Mouse (Mus musculus): ENCODE measurements around the gene Sept8. TPM values are rescaled to one million over a fixed set of nuclear protein-coding genes. Genes with fewer than 3 reads are reported as not detected.

Gene Sept8
- polyA plus RNA-seq, 1 experiment from 2014 or later, result 22.5 TPM

GRCm38 (mm10) chr11:53525461-53525860 lies 6.4 kb downstream of the Sept8 start:
- Histone ChIP-seq H3K4me2 (ENCODE audit: low read depth, severe bottlenecking) (no peak overlapping the region), H3K4me3 (ENCODE audit: low read depth, low read length) (no peak overlapping the region), H3K4me1 (ENCODE audit: control insufficient read depth, insufficient read depth, low read length) (peaks cover 21% of the 10 kb centered on the region), H3K9me3 (ENCODE audit: control insufficient read depth, low read length) (no peaks in the 10 kb centered on the region), H3K27ac (replicated peaks; ENCODE audit: low read depth, low read length) (no peak overlapping the region), H3K9ac (ENCODE audit: low read length) (no peak overlapping the region), H3K27me3 (ENCODE audit: control insufficient read depth, insufficient read depth, low read length) (no peaks in the 10 kb centered on the region), H3K36me3 (ENCODE audit: control insufficient read depth, insufficient read depth, low read length) (no peaks in the 10 kb centered on the region)
- DNase-seq (ENCODE audit: low spot score), result no peak
- ATAC-seq (ENCODE audit: insufficient number of reproducible peaks, low FRiP score, low TSS enrichment, low read depth), result no peak
- WGBS, result 44% methylated on average over 4 of the region's 4 CpGs

GRCm38 (mm10) chr11:53528397-53529252 lies 9.6 kb downstream of the Sept8 start:
- Histone ChIP-seq H3K9ac (ENCODE audit: low read length) (no peak overlapping the region), H3K36me3 (ENCODE audit: control insufficient read depth, insufficient read depth, low read length) (peaks cover 4% of the 10 kb centered on the region), H3K9me3 (ENCODE audit: control insufficient read depth, low read length) (no peaks in the 10 kb centered on the region), H3K4me3 (ENCODE audit: low read depth, low read length) (no peak overlapping the region), H3K27me3 (ENCODE audit: control insufficient read depth, insufficient read depth, low read length) (no peaks in the 10 kb centered on the region), H3K27ac (replicated peaks; ENCODE audit: low read depth, low read length) (no peak overlapping the region), H3K4me2 (ENCODE audit: low read depth, severe bottlenecking) (no peak overlapping the region), H3K4me1 (ENCODE audit: control insufficient read depth, insufficient read depth, low read length) (peaks cover 9% of the 10 kb centered on the region; the same call in 1 of the 2 replicates)
- DNase-seq (ENCODE audit: low spot score) (no peak), ATAC-seq (ENCODE audit: insufficient number of reproducible peaks, low FRiP score, low TSS enrichment, low read depth) (no peak)
- 49% methylated on average over 9 of the region's 9 CpGs for WGBS

- H3K27ac ChIP-seq (replicated peaks; ENCODE audit: low read depth, low read length), result no peak overlapping the region
- no peaks in the 10 kb centered on the region for H3K27me3 ChIP-seq (ENCODE audit: control insufficient read depth, insufficient read depth, low read length)
- no peak for ATAC-seq (ENCODE audit: insufficient number of reproducible peaks, low FRiP score, low TSS enrichment, low read depth)
- no peaks in the 10 kb centered on the region for H3K9me3 ChIP-seq (ENCODE audit: control insufficient read depth, low read length)
- WGBS, result 74% methylated on average over 6 of the region's 6 CpGs
- peaks cover 5% of the 10 kb centered on the region; the same call in 1 of the 2 replicates for H3K4me1 ChIP-seq (ENCODE audit: control insufficient read depth, insufficient read depth, low read length)
- no peak overlapping the region for H3K4me2 ChIP-seq (ENCODE audit: low read depth, severe bottlenecking)
- H3K4me3 ChIP-seq (ENCODE audit: low read depth, low read length), result no peak overlapping the region
- DNase-seq (ENCODE audit: low spot score), result no peak
- peaks cover 5% of the 10 kb centered on the region for H3K36me3 ChIP-seq (ENCODE audit: control insufficient read depth, insufficient read depth, low read length)
- no peak overlapping the region for H3K9ac ChIP-seq (ENCODE audit: low read length)
These were observed 10.1 kb downstream of the Sept8 start for GRCm38 (mm10) chr11:53529253-53529557.

- H3K9me3 ChIP-seq (ENCODE audit: control insufficient read depth, low read length), result no peaks in the 10 kb centered on the region
- H3K27me3 ChIP-seq (ENCODE audit: control insufficient read depth, insufficient read depth, low read length), result no peaks in the 10 kb centered on the region
- H3K4me3 ChIP-seq (ENCODE audit: low read depth, low read length), result no peak overlapping the region
- H3K27ac ChIP-seq (replicated peaks; ENCODE audit: low read depth, low read length), result no peak overlapping the region
- DNase-seq (ENCODE audit: low spot score), result no peak
- H3K9ac ChIP-seq (ENCODE audit: low read length), result no peak overlapping the region
- 81% methylated on average over 9 of the region's 9 CpGs for WGBS
- no peak overlapping the region for H3K4me2 ChIP-seq (ENCODE audit: low read depth, severe bottlenecking)
- H3K36me3 ChIP-seq (ENCODE audit: control insufficient read depth, insufficient read depth, low read length), result peaks cover 5% of the 10 kb centered on the region
- no peaks in the 10 kb centered on the region for H3K4me1 ChIP-seq (ENCODE audit: control insufficient read depth, insufficient read depth, low read length)
- no peak for ATAC-seq (ENCODE audit: insufficient number of reproducible peaks, low FRiP score, low TSS enrichment, low read depth)
These were observed 10.9 kb downstream of the Sept8 start for GRCm38 (mm10) chr11:53530001-53530400.

- Histone ChIP-seq H3K4me2 (ENCODE audit: low read depth, severe bottlenecking) (no peak overlapping the region), H3K27ac (replicated peaks; ENCODE audit: low read depth, low read length) (no peak overlapping the region), H3K9ac (ENCODE audit: low read length) (no peak overlapping the region), H3K4me1 (ENCODE audit: control insufficient read depth, insufficient read depth, low read length) (no peaks in the 10 kb centered on the region), H3K27me3 (ENCODE audit: control insufficient read depth, insufficient read depth, low read length) (no peaks in the 10 kb centered on the region), H3K36me3 (ENCODE audit: control insufficient read depth, insufficient read depth, low read length) (peaks cover 8% of the 10 kb centered on the region), H3K9me3 (ENCODE audit: control insufficient read depth, low read length) (no peaks in the 10 kb centered on the region), H3K4me3 (ENCODE audit: low read depth, low read length) (no peak overlapping the region)
- no peak for DNase-seq (ENCODE audit: low spot score)
- WGBS, result 92% methylated on average over 10 of the region's 10 CpGs
- ATAC-seq (ENCODE audit: insufficient number of reproducible peaks, low FRiP score, low TSS enrichment, low read depth), result no peak
These were observed 12.6 kb downstream of the Sept8 start for GRCm38 (mm10) chr11:53531578-53532230.

- Histone ChIP-seq H3K9me3 (ENCODE audit: control insufficient read depth, low read length) (no peaks in the 10 kb centered on the region), H3K4me2 (ENCODE audit: low read depth, severe bottlenecking) (no peak overlapping the region), H3K4me3 (ENCODE audit: low read depth, low read length) (no peak overlapping the region), H3K4me1 (ENCODE audit: control insufficient read depth, insufficient read depth, low read length) (no peaks in the 10 kb centered on the region), H3K27ac (replicated peaks; ENCODE audit: low read depth, low read length) (no peak overlapping the region), H3K36me3 (ENCODE audit: control insufficient read depth, insufficient read depth, low read length) (peaks cover 8% of the 10 kb centered on the region), H3K9ac (ENCODE audit: low read length) (no peak overlapping the region), H3K27me3 (ENCODE audit: control insufficient read depth, insufficient read depth, low read length) (no peaks in the 10 kb centered on the region)
- DNase-seq (ENCODE audit: low spot score), result no peak
- no peak for ATAC-seq (ENCODE audit: insufficient number of reproducible peaks, low FRiP score, low TSS enrichment, low read depth)
- WGBS, result 94% methylated on average over 1 of the region's 1 CpGs
These were observed 13.2 kb downstream of the Sept8 start for GRCm38 (mm10) chr11:53532231-53532620.

- H3K36me3 ChIP-seq (ENCODE audit: control insufficient read depth, insufficient read depth, low read length), result peaks cover 8% of the 10 kb centered on the region; the same call in 1 of the 2 replicates
- 82% methylated on average over 15 of the region's 15 CpGs for WGBS
- no peaks in the 10 kb centered on the region for H3K4me1 ChIP-seq (ENCODE audit: control insufficient read depth, insufficient read depth, low read length)
- no peak overlapping the region for H3K4me2 ChIP-seq (ENCODE audit: low read depth, severe bottlenecking)
- no peak for DNase-seq (ENCODE audit: low spot score)
- no peak for ATAC-seq (ENCODE audit: insufficient number of reproducible peaks, low FRiP score, low TSS enrichment, low read depth)
- H3K9ac ChIP-seq (ENCODE audit: low read length), result no peak overlapping the region
- H3K9me3 ChIP-seq (ENCODE audit: control insufficient read depth, low read length), result no peaks in the 10 kb centered on the region
- H3K4me3 ChIP-seq (ENCODE audit: low read depth, low read length), result no peak overlapping the region
- no peaks in the 10 kb centered on the region for H3K27me3 ChIP-seq (ENCODE audit: control insufficient read depth, insufficient read depth, low read length)
- no peak overlapping the region for H3K27ac ChIP-seq (replicated peaks; ENCODE audit: low read depth, low read length)
These were observed 20.0 kb downstream of the Sept8 start for GRCm38 (mm10) chr11:53539002-53539491.

GRCm38 (mm10) chr11:53540394-53540793 lies 21.3 kb downstream of the Sept8 start:
- H3K36me3 ChIP-seq (ENCODE audit: control insufficient read depth, insufficient read depth, low read length), result peaks cover 8% of the 10 kb centered on the region; the same call in 1 of the 2 replicates

More at GRCm38 (mm10) chr11:53540394-53540793, 21.3 kb downstream of the Sept8 start:
- no peaks in the 10 kb centered on the region for H3K27me3 ChIP-seq (ENCODE audit: control insufficient read depth, insufficient read depth, low read length)
- H3K9me3 ChIP-seq (ENCODE audit: control insufficient read depth, low read length), result no peaks in the 10 kb centered on the region
- H3K9ac ChIP-seq (ENCODE audit: low read length), result no peak overlapping the region
- no peak overlapping the region for H3K27ac ChIP-seq (replicated peaks; ENCODE audit: low read depth, low read length)
- no peaks in the 10 kb centered on the region for H3K4me1 ChIP-seq (ENCODE audit: control insufficient read depth, insufficient read depth, low read length)
- DNase-seq (ENCODE audit: low spot score) (no peak), ATAC-seq (ENCODE audit: insufficient number of reproducible peaks, low FRiP score, low TSS enrichment, low read depth) (no peak)
- H3K4me2 ChIP-seq (ENCODE audit: low read depth, severe bottlenecking), result no peak overlapping the region
- 89% methylated on average over 3 of the region's 3 CpGs for WGBS
- no peak overlapping the region for H3K4me3 ChIP-seq (ENCODE audit: low read depth, low read length)
